Mouse (Mus musculus) thymus, postnatal 36 days (tissue): ENCODE data around the gene Nabp2.
A peak's percentile ranks its signal among the peaks of the same experiment; 100 is the strongest.

Experiments used
- DNase-seq, 2 experiments: peaks; one replicate each; pipeline ENCODE4 v3.0.0; 2022; ENCODE audit warnings: mixed read lengths in 2 of 2

The Nabp2 gene

DNA sequence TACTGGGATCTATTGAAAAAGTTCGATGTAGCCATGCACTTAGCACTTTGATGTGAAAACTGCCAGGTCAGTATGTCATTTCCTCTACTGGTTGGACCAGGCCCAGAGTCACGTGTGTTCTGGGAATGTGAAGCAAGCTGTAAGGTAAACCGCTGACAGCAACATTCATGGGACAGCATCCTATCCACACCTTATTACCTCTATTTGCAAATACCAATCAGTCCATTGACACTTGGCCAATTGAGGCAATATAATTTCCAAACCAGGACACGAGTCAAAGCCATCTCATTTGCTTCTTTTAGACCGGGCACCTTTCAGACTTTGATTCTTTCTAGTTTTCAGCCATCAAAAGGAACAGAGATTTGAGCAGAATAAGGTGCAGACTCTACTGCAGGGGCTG is 17.8 kb upstream of the Nabp2 start:
- no peak for DNase-seq

DNA sequence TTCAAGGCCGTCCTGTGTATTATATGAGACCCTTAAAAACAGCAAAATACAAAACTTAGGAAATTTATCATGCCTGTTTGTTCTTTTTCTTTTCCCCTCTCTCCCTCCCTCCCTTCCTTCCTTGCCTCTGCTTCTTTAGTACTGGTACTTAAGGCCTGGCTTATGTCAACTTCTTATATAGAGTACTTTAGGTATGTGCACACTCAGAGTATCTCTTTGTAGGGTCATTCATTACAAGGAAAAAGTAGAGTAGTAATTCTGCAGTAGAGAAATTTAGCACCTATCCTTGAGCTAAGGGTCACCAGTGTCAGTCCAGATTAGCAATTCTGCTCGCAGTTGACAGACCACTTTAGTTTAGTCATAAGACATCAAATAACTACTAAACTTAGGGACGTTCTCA is 14.0 kb upstream of the Nabp2 start:
- DNase-seq = no peak

DNA sequence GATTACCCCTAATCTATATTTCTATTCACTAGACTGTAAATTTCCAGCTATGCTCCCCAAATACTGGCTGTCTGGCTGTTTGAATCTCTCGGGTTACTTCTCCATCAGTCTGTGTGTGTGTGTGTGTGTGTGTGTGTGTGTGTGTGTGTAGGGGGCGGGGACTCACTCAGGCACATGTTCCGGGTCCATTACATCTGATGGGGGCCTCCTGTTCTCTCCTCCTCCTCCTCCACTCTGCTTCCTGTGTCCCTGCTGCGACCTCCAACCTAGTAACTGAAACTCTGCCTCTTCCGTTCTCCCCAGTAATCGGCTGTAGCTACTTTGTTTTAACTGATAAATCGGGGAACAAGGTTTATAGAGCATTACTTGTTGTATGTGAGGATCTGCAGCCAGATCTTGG is 13.3 kb upstream of the Nabp2 start:
- peak; percentile 38 to 64 for DNase-seq

DNA sequence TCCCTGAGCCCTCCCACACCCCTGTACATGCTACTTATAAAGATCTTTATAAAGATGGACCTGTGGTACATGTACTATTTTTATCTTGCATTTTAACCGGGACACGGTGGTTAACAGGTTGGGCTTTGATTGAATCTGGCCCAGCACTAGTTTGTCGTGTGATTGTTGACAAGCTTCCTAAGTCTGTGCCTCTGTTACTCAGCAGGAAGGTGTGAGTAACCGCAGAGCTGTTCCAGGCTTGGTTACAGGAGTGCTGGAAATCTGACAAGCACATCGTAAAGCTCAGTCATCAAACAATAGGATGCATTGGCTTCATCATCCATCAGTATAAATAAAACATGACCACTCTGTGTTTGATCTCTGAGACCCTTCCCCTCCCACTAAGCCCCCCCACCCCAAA is 11.1 kb upstream of the Nabp2 start:
- no peak for DNase-seq

GRCm38 (mm10) chr10:128414848-128415247 is 3.6 kb upstream of the Nabp2 start:
- no peak for DNase-seq

GRCm38 (mm10) chr10:128413076-128413475 is 1.8 kb upstream of the Nabp2 start:
- no peak for DNase-seq

GRCm38 (mm10) chr10:128412558-128412957 is 1.3 kb upstream of the Nabp2 start:
- DNase-seq = no peak

DNA sequence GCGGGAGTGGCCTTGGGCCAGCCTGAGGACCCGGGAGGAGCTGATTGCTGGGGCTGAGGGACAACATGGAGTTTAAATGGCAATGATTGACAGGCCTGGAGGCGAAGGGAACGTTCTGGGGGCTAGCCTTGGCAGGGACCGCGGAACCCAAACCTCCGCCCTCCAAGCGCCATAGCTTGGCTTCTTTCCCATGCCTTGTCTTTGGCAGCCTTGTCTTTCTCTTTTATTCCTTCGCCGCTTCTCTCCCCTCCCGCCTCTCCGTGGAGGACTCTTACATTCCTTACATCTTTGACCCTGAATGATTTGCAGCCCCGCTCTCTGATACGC is 726 bp upstream of the Nabp2 start:
- DNase-seq = no peak

DNA sequence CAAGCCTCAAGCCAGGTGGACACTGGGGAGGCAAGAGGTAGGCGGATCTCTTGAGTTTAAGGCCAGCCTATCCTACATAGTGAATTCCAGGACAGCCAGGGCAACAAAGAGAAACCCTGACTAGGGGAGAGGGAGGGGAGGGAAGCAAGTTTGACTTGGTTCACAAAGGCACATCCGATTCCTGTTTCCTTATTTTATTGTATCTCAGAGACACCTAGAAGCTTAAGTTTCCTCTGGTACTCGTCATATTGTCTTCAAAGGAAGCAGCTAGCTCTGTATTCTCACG is 789 bp downstream of the Nabp2 start:
- no peak for DNase-seq

DNA sequence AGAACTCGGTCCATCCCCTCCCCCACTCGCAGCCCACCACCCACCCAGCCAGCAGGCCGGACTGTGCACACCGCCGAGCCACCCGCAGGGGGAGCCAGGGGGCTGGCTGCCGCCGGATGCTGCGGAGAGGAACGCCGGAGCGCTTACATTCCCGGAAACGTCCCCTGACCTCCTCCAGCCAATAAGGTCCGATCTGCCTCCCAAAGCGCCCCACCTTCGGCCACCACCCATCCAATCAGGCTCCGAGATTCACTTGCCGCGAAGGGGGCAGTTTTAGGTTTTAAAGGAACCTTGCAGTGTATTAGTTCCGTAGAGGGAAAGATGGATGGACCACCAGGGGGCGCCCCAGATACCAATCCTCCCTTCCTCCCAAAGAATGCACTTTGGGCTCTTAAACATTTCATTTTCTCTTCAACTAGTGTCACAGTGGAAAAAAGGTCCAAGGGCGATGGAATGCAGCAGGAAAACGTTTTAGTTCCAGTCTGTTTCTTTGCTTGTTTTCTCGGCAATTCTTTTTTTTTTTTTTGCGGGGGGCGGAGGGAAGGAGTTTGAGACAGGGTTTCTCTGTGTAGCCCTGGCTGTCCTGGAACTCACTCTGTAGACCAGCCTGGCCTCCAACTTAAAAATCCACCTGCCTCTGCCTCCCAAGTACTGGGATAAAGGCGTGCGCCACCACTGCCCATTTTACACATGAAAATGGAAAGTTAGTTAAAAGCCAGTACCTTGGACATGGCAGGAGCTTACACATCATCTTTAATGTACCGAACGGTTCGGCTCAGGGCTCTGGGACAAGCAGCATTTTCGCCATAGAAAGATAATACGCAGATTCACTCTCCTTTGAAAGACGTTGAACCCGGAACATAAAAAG is 1.4 kb downstream of the Nabp2 start:
- peak; percentile 95 to 98 for DNase-seq

DNA sequence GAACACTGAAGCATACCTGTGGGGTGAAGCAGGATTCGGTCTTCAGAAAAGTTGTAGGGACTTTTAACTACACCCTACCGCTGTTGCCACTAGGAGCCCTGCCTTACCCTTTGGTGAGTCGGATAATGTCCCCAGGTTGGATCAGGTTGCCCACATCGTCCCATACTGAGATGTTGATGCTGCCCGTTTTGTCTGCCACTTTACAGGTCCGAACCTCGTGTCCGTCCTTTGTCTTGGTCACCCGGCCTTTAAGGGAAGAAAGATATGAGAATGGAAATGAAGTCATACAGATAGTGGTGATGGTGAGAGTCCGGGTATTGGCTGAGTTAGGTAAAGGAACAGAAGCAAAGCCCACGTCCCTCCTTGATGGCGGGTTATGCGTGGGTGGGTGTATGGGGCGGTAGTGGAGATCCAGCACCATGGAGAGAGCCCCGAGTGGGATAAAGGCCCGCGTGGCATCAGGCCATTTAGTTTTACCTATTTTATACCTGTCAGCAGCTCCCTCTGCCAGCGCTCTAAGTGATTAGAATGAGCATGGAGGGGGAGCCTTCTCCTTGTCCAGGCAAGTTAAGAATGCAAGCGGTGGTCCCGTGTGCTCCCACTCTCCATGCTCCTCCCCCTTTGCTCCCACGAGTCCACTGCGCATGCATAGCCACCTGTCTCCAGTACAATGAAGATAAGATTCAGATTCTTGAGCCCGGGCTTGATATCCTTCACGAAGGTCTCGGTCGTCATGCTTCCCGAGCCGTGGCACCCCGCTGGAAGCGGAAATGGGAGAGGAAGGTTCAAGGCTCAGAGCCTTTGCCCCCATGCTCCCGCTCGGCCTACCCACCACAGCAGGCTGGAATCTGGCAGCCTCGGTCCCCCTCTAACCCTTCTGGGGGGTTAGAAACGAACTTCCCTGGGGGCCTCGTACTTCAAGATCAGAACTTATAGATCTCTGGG is 2.4 kb downstream of the Nabp2 start:
- peak; percentile 35 to 52 for DNase-seq

DNA sequence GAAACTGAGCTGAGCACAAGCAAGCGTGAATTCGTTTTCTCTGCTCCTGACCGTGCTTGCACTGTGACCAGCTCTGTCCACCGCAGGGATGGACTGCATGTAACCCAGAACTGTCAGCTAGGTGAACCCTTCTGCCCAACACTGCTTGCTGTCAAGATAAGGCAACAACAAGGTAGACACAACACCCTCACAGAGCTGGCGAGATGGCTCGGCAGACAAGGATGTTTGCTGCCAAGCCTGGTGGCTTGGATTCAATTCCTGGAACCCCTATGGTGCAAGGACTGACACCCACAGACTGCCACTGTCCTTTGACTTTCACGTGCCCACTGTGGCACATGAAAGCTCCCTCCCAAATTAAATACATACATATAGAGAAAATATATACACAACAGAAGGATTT is 7.4 kb downstream of the Nabp2 start:
- no peak for DNase-seq

GRCm38 (mm10) chr10:128401638-128402037 is 9.7 kb downstream of the Nabp2 start:
- no peak for DNase-seq

DNA sequence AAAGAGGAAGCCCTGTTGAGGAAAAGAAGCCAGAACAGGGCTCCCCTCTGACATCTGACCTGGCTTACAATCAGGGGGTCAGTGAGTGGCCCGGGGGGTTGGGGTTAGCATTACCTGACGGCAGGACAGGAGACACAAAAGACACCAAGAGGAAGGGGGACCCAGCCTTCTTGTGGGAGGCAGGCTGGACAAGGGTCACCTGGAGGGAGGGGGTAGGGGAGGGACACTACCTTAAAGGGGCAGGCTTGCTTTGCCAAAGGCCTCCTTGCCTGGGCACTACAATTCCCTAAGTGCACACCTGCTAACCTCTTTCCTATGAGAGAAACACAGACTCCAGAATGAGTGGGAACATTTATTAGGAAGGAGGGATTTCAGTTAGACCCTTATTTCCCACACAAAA is 10.2 kb downstream of the Nabp2 start, which contains the start of gene Slc39a5:
Slc39a5 (minus strand) TSS at position 174 of the 400 bp plus-strand sequence.
- no peak for DNase-seq

DNA sequence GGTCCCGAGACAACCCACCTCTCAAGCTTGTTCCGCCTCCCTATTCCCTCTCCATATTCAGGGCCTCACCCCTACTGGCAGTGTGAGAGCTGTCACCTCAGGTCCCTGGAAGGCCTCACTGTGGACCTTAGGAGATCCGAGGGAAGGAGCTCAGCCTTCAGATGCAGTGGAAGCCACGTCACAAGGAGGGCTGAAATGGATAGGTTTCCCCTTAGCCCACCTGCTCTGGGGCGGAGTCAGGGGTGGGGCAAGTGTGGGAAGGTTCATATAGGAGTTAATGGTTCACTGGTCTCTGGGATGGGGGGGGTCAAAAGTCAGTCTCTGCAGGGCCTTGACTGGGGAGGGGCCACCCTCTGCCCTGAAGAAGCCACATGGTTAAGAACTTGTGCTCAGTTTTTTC is 11.0 kb downstream of the Nabp2 start:
- no peak for DNase-seq

DNA sequence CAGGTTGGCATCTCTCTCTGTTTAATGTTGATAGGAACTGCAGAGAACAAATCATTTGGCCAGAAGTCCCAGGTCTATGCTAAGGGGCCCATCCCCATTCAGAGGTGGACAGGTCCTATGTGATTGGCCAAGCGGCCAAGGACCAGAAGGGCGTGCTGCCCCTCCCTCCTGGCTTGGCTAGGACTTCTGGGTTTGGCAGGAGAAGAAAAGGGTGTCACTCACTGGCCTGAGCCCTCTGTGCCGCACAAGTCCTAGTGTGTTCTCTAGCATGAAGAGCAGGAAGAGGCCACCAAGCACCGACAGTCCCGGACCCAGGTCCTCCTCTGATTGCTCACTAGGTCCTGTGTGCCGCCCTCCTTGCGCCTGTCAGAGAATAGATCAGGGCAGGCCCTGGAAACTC is 13.8 kb downstream of the Nabp2 start:
- no peak for DNase-seq

DNA sequence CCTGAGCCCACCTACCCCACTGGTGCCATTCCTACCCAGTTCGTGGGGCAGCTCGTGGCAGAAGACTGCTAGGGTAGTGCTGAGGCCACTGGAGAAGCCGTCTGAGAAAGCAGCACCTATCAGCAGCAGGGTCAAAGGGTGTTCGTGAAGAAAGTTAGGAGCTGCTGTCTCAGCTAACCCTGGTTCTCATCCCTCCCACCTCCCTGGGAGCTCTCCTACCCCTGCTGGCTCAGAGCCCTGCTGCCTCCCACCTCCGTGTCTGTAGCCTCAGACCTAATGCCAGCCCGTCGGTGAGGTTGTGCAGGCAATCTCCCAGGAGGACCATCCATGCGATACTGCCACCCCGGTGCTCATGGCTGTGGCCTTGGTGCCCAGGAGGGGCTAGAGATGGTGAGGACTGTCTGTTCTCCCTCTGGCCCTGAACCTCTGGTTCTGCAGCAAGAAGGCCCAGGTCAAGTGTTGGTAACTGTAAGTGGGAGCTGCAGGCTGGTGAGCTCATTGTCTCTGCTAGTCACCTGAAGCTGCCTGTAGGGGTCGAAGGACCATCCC is 14.5 kb downstream of the Nabp2 start:
- DNase-seq = no peak

GRCm38 (mm10) chr10:128396017-128396673 is 15.1 kb downstream of the Nabp2 start:
- DNase-seq = no peak

GRCm38 (mm10) chr10:128391850-128392249 is 19.4 kb downstream of the Nabp2 start:
- no peak for DNase-seq

DNA sequence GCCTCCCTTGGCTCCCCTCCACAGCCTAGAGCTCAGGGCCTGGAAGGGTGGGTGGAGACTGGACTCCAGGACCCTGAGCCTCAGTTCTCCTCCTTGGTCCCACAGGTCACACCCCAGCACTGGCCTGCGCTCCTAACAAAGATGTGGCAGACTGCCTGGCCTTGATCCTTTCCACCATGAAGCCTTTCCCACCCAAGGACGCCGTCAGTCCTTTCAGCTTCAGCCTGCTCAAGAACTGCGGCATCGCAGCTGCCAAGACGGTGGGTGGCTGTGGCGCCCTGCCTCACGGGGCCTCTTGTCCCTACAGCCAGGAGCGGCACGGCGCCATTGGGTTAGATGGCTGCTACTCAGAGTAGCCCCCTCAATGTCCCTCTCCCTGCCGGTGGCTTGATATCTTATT is 20.9 kb downstream of the Nabp2 start:
- no peak for DNase-seq

GRCm38 (mm10) chr10:128389570-128389969 is 21.7 kb downstream of the Nabp2 start:
- no peak for DNase-seq

- DNase-seq = no peak
Measured at GRCm38 (mm10) chr10:128388941-128389340, 22.4 kb downstream of the Nabp2 start.

- no peak for DNase-seq
Measured at GRCm38 (mm10) chr10:128385902-128386301, 25.4 kb downstream of the Nabp2 start.
